Mouse (Mus musculus) urinary bladder, postnatal 14 days (tissue): ENCODE results near the gene Sparcl1.

Experiments used
- DNase-seq: peaks from one replicate; pipeline ENCODE4 v3.0.0; 2021; ENCODE audit warnings: low spot score

Gene Sparcl1

GRCm38 (mm10) chr5:104062773-104063551, 50.6 kb downstream of the Sparcl1 start:
- no peak for DNase-seq

- peak; percentile 33 for DNase-seq
Measured at GRCm38 (mm10) chr5:104061936-104062772, 51.4 kb downstream of the Sparcl1 start.

DNA sequence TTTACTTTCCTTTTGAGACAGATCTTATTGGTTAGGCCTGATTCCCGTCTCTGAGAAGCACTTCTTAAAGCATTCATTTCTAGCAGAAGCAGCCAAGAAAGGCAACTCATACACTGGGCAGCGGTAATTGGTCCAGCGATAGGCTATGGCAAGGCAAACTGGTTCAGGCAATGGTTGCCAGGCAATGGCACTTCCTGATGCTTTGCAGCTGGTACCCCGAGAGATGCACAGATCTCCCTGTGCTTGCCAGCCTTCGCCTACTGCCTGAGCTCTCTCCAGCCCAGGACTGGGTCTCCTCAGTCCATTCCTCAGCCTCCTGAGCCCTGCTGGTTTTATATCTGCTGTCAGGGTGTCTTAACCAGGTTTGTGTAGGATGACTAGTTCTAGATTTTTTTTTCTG, 53.1 kb downstream of the Sparcl1 start:
- DNase-seq, result no peak

DNA sequence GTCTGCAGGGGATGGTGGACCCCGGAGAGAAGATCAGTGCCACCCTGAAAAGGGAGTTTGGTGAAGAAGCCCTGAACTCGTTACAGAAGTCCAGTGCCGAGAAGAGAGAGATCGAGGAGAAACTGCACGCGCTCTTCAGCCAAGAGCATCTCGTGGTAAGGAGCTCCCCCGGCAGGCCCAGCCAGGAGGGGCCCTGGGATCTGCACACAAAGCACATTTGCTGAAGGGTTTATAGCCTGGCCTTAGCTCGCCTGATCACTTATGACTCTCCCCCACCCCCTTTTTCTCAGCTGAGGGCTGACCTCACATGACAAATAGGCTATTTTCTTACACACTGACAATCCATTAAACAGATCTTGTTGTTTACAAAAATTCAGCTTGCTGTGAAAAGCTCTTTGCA, 53.9 kb downstream of the Sparcl1 start:
- no peak for DNase-seq

DNA sequence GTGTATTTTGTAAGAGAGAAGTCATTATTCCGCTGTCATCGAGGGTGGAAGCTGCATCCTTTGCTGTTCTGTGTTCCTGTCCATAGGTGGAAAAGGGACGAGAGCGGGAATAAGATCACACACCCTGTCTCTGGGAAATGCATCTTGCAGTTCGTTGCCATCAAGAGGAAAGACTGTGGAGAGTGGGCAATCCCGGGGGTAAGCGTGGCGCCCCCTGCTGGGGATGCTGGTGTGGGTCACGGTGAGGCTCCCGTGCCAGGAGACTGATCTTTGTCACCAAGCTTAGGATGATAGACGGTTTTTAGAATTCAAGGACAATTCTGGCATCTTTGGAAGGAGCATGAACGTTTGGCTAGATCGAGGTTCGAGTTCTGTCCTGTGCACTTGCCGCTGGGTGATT, 55.5 kb downstream of the Sparcl1 start:
- peak; percentile 35 for DNase-seq

GRCm38 (mm10) chr5:104056295-104056694, 57.2 kb downstream of the Sparcl1 start:
- DNase-seq, result no peak

- no peak for DNase-seq
Measured at GRCm38 (mm10) chr5:104055816-104056215, 57.7 kb downstream of the Sparcl1 start.

DNA sequence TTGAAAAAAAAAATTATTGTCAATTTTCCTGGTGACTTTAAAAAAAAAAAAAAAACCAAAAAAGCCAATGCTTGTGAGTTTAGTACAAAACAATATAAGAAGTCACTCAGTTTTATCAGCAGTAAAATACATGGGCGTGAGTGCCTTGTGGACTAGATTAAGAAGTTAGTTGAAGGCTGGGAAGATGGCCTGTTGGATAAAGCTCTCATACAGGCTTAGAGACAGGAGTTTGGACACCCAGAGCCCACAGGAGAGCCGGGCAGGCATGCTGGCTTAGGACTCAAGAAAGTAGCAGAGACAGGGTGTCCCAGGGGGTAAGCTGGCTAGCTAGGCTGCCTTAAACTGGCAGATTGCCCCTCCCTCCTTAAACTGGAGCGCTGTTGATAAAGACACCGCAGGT, 58.6 kb downstream of the Sparcl1 start:
- DNase-seq, result no peak

- no peak for DNase-seq
Measured at GRCm38 (mm10) chr5:104052956-104053355, 60.6 kb downstream of the Sparcl1 start.

GRCm38 (mm10) chr5:104048139-104048538, 65.4 kb downstream of the Sparcl1 start:
- DNase-seq, result no peak

- DNase-seq, result no peak
Measured at GRCm38 (mm10) chr5:104047200-104048105, 66.1 kb downstream of the Sparcl1 start.

- DNase-seq, result peak; percentile 98
Measured at GRCm38 (mm10) chr5:104046256-104047199, 67.0 kb downstream of the Sparcl1 start, which contains the start of gene Nudt9. Nudt9 (plus strand) TSS chr5:104046306.

- no peak for DNase-seq
Measured at GRCm38 (mm10) chr5:104043704-104044103, 69.8 kb downstream of the Sparcl1 start.

GRCm38 (mm10) chr5:104042906-104043305, 70.6 kb downstream of the Sparcl1 start:
- no peak for DNase-seq

- peak; percentile 58 for DNase-seq
Measured at GRCm38 (mm10) chr5:104039154-104039932, 74.2 kb downstream of the Sparcl1 start.

DNA sequence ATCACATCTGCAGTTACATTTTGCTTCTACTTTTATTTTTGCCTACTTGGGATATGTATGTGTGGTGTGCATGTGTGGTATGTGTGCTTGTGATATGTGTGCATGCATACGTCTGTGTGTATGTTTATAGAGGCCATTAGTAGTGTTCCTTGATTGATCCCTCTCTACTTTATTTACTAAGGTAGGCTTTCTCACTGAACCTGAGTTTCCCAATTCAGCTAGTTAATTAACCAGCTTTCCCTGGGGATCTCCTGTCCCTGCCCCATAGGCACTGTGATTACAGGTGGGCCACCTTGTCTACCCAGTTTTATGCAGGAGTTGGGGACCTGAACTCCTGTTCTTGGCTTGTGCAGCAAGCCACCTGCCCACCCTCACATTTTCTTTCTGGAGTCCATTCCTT, 76.8 kb downstream of the Sparcl1 start:
- no peak for DNase-seq

- no peak for DNase-seq
Measured at GRCm38 (mm10) chr5:104035824-104036223, 77.7 kb downstream of the Sparcl1 start.

- no peak for DNase-seq
Measured at GRCm38 (mm10) chr5:104035066-104035465, 78.5 kb downstream of the Sparcl1 start.

GRCm38 (mm10) chr5:104032434-104033097, 81.0 kb downstream of the Sparcl1 start:
- DNase-seq, result no peak
